Mouse (Mus musculus) ES-E14 (cell line): Measurements from ENCODE around the gene Jade2.

Experiments used
- CHD2 ChIP-seq: IDR thresholded peaks from 2 replicates; pipeline ENCODE4 v1.6.1; 2014; ENCODE audit warnings: mild to moderate bottlenecking, low read depth, low read length, inconsistent platforms
- HCFC1 ChIP-seq: IDR thresholded peaks from 2 replicates; pipeline ENCODE4 v1.6.1; 2012; ENCODE audit warnings: low read length, inconsistent platforms, borderline replicate concordance; ENCODE audit not compliant: insufficient read depth
- MAFK ChIP-seq: IDR thresholded peaks from 2 replicates; pipeline ENCODE4 v1.6.1; 2014; ENCODE audit warnings: mild to moderate bottlenecking, low read depth, low read length, inconsistent platforms; ENCODE audit not compliant: insufficient read depth
- ZC3H11A ChIP-seq: IDR thresholded peaks from 2 replicates; pipeline ENCODE4 v1.6.1; 2012; ENCODE audit warnings: low read depth, mild to moderate bottlenecking, inconsistent platforms, low read length, borderline replicate concordance

DNA sequence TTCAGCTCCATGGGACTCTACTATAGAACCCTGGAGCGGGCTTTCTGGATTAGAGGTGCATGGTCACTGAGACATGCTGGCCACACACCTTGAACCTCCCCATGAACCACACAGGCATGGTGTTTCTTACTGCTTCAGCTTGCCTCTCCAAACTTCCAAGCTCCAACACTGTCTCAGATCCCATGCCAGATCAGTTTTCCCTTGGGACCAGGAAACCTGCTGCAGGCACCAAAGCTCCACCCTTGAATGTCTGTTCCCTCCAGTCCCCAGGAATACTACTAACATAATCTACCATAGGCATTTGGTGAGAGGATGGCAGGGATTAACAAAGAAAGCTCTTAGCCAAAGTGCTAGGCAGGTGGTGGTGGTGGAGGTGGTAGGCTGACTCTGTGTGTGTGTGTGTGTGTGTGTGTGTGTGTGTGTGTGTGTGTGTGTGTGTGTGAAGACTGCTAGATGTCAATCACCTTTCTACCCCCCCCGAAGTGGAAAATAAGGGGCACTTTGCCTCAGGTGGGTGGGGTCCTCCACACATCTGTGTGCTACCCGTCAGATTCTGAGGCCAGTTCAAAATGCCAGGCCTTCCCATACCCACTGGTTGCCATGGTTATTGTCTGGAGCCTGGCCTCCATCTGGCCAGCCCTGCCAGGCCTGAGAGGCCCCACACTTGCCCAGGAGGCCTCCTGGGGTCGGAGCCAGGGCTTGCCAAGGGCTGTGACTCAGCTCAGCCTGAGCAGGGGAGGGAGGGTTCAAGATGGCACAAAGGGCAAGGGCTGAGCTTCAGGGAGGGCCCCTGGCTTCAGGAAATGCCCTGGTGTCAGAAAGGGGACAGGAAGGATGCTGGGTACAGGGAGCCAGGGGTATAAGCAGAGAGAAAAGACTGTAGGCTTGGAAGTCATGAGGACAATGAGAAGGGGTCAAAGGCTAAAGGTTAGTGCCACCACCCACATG is 25.2 kb downstream of the Jade2 start:
- no peak for TF ChIP-seq MAFK
- TF ChIP-seq HCFC1 = no peak
- TF ChIP-seq CHD2 = no peak
- no peak for TF ChIP-seq ZC3H11A
